Mouse (Mus musculus) cerebellum, adult 9-11 months (tissue): Measurements from ENCODE around the gene Cacna1c.
A peak's percentile ranks its signal among the peaks of the same experiment; 100 is the strongest.
"Not testable (repeated sequence)": the region's sequence is repeated elsewhere in the genome, so short reads cannot be mapped to it uniquely, and the experiment has no call there.

Experiments
- DNase-seq: peaks from one replicate; pipeline ENCODE4 v3.0.0; 2022

Cacna1c gene

DNA sequence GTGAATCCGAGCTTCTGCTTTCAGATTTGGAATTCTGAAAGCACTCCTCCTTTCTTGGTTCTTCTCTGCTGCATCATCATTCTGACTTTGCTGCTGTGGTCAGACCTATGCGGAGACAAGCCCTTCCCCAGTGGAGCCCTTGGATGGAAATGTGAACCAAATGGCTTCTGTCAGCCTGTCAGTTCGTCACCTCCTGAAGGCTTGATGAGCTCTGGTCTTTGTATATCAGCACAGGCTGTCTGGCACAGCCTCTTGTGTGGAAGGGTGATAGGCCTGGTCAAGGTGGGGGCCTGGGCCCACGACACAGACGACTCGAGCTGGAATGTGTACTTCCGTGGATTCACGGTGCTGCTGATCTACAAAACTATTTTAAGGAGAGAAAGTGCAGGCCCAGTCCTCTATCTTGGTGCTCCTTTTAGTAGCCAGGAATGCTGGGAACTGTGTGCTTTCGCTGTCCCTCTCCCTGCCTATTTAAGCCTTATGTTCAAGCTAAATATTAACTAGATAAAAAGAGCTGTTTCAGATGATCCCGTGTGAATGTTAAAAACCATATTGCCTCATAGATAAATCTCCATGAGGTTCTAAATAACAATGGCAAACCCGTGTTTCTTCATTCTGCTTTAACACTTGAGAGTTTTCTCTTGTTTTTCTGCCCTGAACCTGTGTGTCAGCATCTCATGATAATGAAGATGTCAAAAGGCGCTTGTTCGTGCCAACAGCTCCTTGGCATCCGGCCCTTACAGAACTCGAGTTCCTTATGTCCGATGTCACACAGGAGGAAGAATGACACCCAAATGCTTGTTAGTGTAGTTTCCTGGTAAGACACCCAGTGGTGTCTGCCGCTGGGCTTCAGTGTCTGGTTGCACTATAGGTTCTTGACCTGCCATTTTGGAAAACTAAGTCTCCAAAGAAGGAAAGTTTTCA, at the start of gene Cacna1c:
Cacna1c (minus strand) TSS at position 37 of the 924 bp plus-strand sequence.
- no peak for DNase-seq

DNA sequence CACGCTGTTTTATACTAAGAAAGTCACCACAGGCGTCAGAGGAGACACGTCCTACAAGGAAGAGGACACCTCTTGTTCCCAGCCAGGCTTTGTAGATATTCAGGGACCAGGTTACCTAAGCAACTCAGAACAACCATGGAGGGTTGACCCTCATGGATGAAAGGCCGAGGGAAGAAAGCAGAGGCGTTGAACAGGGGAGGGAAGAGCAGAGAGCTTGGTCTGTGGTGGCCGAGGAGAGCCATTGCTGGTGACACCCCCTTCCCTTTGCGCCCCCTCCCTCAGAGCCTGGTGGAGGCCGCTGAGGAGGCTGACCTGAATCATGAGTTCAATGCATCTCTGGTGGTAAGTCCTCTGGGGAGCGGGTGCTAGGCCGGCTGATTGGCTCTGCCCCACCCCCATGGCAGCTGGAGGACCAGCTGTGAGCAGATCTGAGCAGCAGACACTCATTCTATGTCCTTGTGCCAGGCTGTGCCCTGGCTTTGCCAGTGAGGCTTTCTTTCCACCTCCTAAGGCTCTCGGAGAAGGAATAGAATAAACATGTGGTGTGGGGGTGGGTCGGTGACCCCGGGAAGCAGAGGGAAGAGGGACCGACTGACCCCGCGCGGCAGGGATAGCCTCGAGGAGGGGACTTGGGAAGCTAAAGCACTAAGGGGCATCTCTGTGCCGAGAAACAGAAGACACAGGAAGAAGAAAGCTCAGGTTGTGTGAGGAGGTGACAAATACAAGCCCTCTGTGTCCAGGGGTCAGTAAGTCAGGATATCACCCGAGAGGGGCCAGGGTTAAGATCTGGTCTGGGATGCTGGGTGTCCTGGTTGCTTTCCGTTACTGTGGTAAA, 44.9 kb upstream of the Cacna1c start:
- DNase-seq, result peak; percentile 7

DNA sequence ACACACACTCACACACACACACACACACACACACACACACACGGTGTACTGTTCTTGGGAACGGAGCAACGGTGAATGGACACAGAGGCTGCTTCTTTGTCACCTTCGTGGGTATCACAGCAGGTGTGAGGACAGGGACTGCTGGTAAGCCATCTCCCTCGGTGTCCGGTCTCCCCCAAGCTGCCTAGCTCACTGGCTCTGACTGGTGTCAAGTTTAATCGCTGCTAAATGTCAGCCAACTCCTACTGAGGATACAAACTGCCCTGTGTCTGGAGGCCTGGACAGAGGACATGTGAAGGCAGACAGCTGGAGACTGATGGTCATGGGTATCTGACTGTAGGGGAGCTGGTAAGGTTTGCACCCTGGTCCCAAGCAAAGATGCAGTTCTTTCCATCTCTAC, 44.0 kb upstream of the Cacna1c start:
- peak; percentile 9 for DNase-seq

DNA sequence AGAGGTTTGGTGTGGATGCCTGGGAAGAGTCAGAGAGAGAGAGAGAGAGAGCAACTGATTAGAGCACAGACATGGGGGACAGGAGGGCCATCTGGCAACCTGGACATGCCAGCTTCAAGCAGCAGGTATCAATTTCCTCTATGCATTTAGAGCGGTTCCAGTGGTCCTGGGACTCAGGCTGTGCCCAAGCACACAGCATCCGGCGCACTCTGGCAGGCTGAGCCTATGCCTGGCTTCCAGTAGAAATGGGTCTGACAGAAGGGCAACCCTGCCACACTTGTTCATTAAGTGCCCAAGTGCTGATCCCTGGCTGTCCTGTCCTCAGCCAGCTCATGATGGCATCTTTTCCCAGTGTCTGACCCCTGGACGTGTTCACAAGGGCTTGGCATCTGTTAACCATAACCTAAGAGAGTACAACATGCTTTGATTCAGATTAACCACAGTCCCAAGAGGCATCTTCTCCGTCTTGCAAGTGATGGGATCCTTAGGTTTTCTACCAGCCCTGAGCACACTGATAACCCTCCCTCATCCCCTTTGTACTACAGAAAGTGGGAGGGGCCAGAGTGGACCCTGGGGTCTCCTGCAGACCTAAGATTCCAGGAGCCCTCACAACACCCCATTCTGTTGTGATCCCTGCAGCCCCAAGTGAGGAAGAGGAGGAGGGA, 43.3 kb upstream of the Cacna1c start:
- DNase-seq, result peak; percentile 48

DNA sequence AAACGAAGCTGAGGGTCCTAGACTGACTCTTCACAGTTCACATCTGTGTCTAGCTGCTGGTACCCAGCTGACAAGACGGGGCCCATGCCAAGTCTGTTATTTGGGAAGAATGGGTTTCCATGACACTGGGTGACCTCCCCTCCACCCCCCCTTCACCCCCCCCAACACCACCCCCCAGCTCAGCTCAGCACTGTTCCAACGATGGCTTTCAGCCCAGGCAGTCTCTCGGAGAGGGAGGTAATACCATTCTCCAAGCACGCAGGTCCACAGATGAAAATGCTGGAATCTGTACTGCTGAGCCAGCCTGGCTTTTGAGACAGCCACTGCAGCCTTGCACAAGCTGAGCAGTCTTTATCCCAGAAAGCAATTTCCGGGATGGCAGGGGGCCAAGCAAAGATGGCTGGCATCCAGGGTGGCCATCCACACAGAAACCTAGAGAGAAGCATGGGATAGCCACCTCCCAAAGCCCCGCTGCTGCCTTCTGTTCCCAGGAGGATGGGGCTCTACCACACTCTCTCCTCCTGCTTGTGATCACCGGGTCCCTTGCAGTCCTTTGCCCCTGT, 41.3 kb upstream of the Cacna1c start:
- DNase-seq, result peak; percentile 89

DNA sequence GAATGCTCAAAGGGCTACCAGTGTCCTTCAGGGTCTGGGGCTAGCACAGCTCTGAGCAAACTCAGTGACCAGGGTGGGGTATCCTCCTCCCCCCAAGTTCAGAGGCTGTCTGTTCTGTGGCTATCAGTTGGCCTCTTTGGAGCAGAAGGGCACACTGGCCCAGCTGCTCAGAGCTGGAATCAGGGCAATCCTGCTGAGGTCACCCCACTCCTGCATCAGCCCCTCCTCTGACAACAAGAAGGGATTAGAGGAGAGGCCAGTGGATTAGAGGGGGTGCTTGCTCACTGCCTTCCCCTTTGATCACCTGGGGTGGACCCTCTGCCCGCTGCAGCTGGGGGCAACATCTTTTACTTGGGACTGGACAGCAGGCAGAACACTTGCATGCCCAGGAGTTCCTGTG, 40.0 kb upstream of the Cacna1c start, which contains the start of gene Cacna2d4:
Cacna2d4 (plus strand) TSS at position 286 of the 400 bp plus-strand sequence.
- DNase-seq, result peak; percentile 21

DNA sequence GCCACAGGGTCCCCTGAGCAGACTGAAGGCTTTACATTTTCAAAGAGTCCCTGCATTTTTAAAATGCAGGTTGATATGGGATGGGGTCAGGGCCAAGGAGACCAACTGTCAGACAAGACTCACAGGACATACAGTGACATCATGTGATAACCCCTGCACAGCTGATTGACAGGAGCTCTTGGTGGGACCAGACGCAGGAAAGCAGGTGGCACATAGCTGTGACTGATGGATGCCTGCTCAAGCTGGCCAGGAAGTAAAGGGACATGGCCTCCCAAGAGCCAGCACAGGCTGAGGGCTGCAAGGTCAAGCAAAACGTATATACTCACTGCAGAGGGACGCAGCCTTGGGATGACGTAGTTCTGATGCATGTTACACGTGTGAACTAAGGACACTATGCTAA, 39.2 kb upstream of the Cacna1c start:
- peak; percentile 2 for DNase-seq

DNA sequence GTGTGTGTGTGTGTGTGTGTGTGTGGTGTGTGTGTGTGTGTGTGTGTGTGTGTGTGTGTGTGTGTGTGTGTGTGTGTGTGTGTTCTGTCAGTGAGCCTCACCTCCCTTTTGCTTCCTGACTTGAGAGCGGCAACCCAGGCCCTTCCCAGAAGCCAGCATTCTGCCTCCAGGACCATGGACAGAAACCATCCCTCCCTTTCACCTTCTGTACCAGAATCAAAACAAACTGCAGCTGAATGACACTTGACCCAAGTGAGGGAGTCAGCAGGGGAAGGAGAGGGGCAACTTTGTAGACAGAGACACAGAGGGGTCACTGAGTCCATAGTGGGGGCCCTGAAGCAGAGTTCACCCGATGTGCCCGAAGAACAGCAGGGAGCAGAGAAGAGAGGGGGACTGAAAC, 36.8 kb upstream of the Cacna1c start:
- DNase-seq, result no peak

DNA sequence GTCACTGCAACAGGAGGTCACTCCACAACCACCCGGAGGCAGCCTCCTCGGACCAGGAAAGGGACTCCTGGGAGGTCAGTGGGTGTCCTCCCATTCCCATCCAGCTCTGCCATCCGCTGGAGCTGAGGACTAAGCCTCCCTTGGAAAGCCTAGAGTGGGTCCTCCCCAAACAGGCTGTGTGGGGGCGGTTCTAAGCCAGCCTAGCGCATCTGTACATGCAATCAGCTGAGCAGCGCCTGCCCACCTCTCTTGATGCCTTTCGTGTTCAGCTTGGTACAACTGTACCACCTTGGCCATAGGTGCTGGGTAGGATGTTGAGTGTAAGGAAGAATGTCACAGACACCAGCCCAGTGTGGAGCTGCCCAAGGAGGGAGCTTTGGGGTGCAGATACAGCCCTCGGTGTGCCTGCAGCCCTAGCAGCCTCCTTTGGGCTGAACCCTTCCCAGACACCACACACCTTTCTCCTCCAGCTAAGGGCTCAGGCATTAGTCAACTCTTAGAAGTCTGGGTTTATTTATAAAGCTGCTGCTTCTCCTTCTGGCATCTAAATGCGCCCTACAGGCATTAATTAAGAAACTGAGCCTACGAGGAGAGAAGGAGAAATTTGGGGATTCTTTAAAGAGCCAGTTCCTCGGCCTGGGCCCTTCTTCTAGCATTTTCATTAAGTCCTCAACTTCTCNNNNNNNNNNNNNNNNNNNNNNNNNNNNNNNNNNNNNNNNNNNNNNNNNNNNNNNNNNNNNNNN, 32.8 kb upstream of the Cacna1c start:
- DNase-seq, result peak; percentile 2

DNA sequence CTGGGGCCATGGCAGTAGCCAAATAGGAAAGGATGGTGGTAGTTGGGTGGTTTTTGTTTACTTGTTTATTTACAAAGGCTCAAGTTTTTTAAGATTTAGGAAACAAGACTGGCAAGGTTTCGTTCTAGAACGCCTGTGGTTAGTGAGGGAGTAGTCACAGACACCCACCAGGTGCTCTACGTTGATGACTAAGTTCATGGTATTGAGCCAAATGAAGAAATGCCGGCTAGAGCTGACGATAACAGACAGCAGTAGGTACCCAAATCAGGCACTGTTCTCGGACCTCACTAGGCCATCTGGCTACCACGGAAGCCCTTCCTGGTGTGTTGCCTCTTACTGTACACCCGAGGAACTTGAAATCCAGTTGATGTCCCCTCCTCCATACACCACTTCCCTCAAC, 30.8 kb upstream of the Cacna1c start:
- no peak for DNase-seq

DNA sequence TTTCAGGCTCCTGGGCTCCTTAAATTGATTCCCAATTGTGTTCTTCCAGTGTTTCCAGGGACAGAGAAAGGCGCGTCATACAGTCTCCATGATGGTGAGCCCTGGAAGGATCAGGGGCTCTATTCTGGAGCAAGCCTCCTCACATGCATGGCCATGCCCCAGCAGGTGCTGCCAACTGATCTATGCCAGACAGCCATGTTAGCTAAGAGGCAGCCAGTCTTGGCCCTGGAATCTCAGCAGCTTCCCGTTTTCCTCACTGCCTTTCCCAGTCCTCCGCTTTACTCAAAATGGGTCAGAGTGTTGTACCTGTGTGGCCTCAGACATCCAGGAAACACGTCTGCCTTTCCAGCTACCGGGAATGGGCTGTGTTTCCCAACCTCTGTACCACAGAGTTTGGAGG, 29.5 kb upstream of the Cacna1c start:
- no peak for DNase-seq

DNA sequence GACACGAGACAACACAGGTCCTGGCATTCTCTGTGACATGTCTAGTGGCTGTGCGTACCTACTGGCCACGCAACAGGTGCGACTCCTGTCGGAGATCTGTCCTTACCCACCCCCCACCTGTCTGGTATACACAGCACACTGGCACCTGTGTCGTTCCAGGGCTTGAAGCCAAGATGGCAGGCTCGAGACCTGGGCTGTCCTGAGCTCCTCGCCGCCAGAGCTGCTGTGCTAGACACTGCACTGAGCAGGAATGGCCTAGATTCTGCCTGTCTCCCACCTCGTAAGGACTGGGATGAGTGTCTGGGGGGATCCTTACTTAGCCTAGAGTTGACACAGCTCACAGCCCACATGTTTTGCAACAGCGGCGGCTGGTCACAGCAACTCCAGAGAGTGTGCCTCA, 29.0 kb upstream of the Cacna1c start:
- DNase-seq, result peak; percentile 22

DNA sequence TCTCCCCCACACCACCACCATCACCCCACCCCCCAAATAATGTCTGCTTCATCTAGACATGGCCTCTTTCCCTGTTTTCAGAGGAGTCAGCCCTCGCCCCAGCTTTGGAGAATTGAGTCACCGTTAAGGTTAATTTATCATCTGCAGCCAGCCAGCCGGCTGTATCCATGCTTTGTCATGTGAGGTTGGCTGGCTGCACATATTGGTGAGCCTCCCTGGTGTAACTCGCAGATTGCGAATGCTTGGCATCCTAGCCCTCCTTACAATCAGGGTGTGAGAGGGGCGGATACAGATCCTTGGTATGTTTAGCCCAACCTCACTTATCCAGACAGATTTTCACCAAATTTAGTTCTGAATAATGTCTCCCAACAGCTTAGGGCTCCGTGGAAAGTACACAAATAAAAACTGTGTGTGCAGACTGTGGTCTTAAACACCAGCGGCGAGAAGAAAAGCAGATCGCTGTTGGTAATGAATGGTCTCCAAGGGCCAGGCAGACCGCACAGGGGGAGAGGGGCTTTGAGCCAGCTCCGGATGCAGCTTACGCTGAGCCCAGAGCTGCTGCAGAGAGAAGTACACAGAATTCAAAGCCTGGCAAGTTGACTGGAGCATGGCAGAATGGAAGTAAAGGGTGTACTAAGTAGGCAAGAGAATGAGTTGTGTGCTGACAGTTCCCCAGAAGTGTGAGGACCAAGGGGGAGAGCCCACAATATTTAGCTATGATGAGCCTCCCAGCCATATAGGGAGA, 28.4 kb upstream of the Cacna1c start:
- peak; percentile 25 for DNase-seq

DNA sequence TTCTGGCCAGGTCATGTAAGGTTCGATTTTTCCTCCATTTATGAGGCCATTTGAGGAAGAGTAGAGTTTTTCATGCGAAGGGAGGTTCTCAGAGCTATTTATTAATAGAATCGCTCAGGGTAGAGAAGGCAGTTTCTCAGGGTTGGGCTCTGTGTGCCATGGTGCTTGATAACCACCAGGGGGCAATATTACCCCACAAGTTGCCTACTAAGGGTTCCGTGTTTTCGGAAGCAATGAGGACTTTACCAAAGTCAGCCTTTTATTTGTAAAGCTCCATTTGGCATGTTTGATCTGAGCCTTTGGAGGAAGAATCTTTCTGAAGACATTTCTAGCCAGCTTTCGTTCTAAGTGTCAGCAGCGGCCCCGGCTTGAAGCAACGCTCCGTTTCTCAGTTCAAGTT, 24.1 kb upstream of the Cacna1c start:
- DNase-seq, result peak; percentile 61

DNA sequence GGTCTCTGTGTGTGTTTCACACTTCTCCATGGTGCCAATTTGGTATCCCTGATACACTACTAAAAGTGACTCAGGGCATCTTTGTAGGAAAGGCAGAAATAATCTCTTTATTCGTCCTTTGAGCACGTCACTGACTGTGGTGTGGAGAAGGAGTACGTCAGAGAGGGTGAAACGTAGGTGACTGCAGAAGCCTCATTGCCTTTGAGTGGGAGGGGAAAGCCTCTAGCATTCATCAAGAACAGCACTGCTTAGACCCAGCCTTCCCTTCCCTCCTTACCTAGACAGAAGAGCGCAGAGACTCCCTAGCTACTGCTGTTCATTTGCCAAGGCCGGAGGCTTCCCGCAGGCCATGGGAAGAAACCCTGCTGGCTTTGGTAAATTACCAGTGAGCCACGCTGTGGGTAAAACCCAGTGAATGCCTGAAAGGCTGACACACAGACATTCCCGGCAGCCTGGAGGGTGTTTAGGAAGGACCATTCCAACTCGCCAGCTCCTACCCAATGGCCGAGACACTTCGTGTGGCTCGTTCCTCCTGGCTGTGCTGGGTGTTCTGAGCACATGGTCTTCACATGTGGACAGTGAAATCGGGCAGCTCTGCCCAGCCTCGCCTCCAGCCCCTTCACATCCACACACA, 23.1 kb upstream of the Cacna1c start:
- DNase-seq, result peak; percentile 53

DNA sequence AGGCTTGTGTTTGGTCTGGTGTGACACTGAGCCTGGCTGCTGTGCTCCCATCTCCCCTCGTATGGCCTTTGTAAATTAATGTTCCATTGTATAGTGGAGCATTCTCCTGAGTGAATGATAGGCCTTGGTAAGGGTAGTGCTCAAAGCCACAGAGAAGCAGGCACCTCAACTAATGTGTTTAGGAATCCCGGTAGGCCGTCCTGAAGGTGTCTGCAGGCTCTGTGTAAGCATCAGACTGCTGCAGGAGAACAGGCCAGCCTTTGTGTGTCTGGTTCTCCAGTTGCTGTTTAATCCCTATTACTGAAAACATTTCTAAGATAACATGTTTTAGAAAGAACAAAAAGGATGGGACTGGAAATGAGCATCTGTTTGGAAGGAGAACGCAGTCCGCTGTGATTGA, 22.4 kb upstream of the Cacna1c start:
- DNase-seq, result no peak

DNA sequence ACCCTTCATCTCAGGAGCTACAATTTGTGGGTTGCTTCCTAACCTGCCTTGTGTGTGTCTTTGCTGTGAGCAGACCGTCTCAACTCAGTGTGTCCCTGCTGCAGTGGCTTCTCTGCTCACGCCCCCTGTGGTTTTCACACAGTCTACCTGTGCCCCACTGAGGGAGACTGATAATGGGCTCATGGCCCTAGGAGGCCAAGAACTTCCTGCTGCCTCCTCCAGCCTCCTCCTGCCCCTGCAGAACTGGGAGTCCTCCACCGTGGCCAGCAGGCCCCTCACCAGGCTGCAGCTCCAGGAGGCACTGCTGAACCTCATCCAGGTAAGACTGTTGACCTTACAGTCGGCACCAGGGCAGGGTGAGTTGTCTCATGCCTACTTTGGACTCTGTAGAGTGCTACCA, 21.4 kb upstream of the Cacna1c start:
- no peak for DNase-seq

DNA sequence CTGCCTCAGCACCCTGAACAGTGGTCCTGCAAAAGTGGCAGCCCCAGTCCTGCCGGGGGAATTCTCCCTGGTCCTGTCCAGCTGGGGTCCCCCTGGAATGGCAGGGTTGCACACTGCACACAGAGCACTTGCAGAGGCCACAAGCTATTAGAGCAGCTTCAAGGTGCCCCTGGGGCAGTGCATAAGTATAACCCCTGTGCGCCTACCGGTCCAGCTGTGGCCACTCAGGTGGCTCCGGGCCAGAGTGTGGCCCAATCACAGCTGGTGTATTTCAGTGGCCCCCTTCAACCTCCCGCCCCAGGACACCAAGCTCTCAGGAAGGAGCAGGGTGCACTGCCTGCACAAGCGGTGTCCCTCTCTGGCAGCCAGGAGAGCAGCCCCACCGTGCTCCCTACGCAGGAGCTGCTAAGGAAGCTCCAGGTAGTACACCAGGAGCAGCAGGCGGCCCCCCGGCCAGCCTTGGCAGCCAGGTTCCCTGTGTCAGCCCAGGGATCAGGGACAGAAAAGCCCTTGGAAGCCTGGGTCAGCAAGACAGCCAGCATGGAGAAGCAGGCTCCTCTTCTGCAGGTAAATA, 18.9 kb upstream of the Cacna1c start:
- no peak for DNase-seq

DNA sequence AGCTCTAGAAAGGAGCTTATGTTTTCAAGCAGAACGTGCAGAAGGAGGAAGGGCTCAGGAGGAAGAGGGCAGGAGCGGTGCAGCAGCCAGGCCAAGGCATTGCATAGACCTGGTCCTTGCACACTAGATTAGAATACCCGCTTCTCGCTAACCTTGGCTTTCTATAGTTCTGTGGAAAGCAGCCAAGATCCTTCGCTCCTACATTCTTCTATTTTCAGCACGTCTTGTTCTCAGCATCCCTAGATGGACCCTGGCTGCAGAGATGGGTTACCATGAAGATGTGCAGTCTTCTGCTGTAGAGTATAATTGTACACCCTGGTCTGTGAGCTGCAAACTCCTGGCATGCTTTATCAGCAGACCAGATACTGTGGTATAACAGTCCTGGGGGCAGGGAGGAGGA, 18.0 kb upstream of the Cacna1c start:
- no peak for DNase-seq

DNA sequence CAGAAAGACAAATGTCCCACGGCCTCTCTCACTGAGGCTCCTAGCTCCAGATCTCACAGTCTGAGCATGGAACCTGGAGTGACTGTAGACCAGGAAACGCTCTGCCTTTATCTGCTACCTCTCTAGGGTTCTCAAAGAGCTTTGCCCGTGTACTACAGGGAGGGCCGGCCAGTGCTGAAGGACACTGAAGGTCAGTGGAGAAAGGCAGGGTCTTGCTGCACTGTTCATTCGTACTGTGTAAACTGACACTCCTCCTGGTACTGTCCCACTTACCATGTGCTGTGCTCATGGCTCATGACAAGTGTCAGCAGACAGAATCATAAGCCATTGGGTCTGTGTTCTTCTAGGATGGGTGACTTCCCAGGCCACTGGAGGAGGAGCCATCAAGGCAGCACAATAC, 17.2 kb upstream of the Cacna1c start:
- no peak for DNase-seq

DNA sequence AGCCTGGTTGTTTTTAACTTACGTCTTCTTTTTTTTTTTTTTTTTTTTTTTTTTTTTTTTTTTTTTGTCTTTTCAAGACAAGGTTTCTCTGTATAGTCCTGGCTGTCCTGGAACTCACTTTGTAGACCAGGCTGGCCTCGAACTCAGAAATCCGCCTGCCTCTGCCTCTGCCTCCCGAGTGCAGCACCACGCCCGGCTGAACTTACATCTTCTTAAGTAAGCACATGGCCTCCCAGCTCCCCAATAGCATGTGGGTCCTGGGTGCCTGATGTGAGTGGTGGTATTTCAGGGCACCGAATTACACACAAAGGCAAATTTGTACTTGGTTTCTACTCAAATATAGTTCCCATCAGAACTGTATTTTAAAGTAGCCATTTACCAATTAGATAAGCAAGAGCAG, 9.8 kb upstream of the Cacna1c start:
- not testable (repeated sequence) for DNase-seq
